12 mouse cellular contexts compared by ENCODE assay signal in the genomic region with DNA sequence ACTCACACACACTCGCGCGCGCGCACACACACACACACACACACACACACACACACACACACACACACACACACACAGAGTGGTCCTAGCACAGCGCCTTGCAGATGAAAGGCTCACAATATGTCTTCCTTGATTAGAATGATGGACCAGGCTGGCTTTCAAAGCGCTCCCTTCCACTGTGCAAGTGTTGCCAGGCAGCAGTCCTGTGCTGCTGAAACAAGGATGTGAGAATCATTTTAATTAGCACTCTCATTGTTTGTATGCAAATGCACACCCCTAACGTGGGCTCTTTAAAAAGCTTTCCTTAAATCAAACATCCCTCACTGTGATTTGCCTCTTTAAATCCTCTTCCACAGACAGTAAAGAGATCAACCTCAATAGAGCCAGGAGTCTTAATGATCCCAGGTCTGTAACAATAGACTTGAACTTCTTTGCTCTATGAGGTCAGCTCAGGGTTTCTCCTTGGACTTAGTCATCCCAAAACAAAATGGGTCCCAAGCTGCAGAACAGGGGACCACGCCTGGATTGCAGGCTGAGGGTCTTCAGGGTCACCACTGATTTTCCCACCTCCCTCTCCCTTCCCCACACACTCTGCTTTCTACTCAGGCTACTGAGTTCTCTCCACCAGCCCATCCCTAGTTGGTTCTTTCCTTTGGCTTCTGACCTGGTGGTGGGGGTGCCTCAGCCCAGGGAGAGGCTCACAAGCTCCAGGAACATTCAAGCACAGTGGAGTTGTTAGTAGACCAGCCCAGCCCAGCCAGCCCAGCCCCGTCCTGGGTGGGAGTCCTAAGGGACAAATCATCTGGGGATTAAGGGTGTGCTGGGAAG.
DNase-seq lines count a peak whose midpoint lies in the region; ATAC-seq and TF ChIP-seq lines count a peak whose summit lies in the region.
"Had no signal": no experiment of that assay in that cellular context is flagged by ENCODE, and none has a peak within 500 bp of the region (broad histone marks: within the 10 kb centered on the region; RNA-seq: fewer than 3 reads in every experiment).

No protein-coding gene starts in this region.

- H3K4me3 ChIP-seq in embryonic facial prominence, embryonic 11.5 days (ENCODE audit: low read depth, low read length), result no peak overlapping the region
- H3K4me3 ChIP-seq in hindbrain, embryonic 15.5 days, result no peak overlapping the region
- no peak overlapping the region for H3K4me3 ChIP-seq in olfactory bulb, adult 2 months (ENCODE audit: insufficient read depth, low read depth, low read length)

- H3K27ac ChIP-seq in embryonic facial prominence, embryonic 11.5 days (replicated peaks; ENCODE audit: low read depth, low read length), result no peak overlapping the region
- H3K27ac ChIP-seq in hindbrain, embryonic 15.5 days (replicated peaks), result peak overlapping the region; percentile 75
- H3K27ac ChIP-seq in olfactory bulb, adult 2 months (ENCODE audit: insufficient read depth, low read depth, low read length), result peak overlapping the region; percentile 42

- TF ChIP-seq CTCF in olfactory bulb, adult 2 months (IDR thresholded peaks at IDR 0.05; ENCODE audit: insufficient read depth, low read depth, low read length), result no peak

- no peak for TF ChIP-seq POLR2A in olfactory bulb, adult 2 months (IDR thresholded peaks at IDR 0.05; ENCODE audit: insufficient read depth, low read depth, low read length)

- 0 out of 2 replicates have a peak, but pooled peaks have one; percentile 79 for ATAC-seq in embryonic facial prominence, embryonic 11.5 days (replicated peaks; ENCODE audit: insufficient number of reproducible peaks, low FRiP score, low TSS enrichment, low read depth)
- peak; percentile 89 for ATAC-seq in hindbrain, embryonic 15.5 days (ENCODE audit: low FRiP score, low read depth)

- no peaks in the 10 kb centered on the region for H3K4me1 ChIP-seq in embryonic facial prominence, embryonic 11.5 days (ENCODE audit: control insufficient read depth, insufficient read depth, low read length)
- peaks cover 59% of the 10 kb centered on the region for H3K4me1 ChIP-seq in hindbrain, embryonic 15.5 days (replicated peaks)
- H3K4me1 ChIP-seq in olfactory bulb, adult 2 months (ENCODE audit: control insufficient read depth, insufficient read depth, low read length), result peaks cover 31% of the 10 kb centered on the region

- H3K9me3 ChIP-seq in embryonic facial prominence, embryonic 11.5 days (replicated peaks; ENCODE audit: control insufficient read depth, low read length), result no peaks in the 10 kb centered on the region
- H3K9me3 ChIP-seq in hindbrain, embryonic 15.5 days, result no peaks in the 10 kb centered on the region
- H3K9me3 ChIP-seq: G1E had no signal

- no peaks in the 10 kb centered on the region for H3K27me3 ChIP-seq in embryonic facial prominence, embryonic 11.5 days (ENCODE audit: control insufficient read depth, insufficient read depth, low read length)
- H3K27me3 ChIP-seq in hindbrain, embryonic 15.5 days, result no peaks in the 10 kb centered on the region

- no peaks in the 10 kb centered on the region for H3K36me3 ChIP-seq in embryonic facial prominence, embryonic 11.5 days (replicated peaks; ENCODE audit: control insufficient read depth, insufficient read depth, low read depth, low read length)
- H3K36me3 ChIP-seq in hindbrain, embryonic 15.5 days, result no peaks in the 10 kb centered on the region

- 77% methylated on average over 10 of the region's 10 CpGs for WGBS in embryonic facial prominence, embryonic 11.5 days
- WGBS in hindbrain, embryonic 15.5 days, result 38% methylated on average over 10 of the region's 10 CpGs
- WGBS in olfactory bulb, adult 2 months, result 28% methylated on average over 10 of the region's 10 CpGs

- H3K4me2 ChIP-seq in embryonic facial prominence, embryonic 11.5 days (ENCODE audit: low read depth, low read length), result no peak overlapping the region
- H3K4me2 ChIP-seq in hindbrain, embryonic 15.5 days, result no peak overlapping the region

- DNase-seq in layer of hippocampus, adult 9-11 months, result peak; percentile 62
- no peak for DNase-seq in layer of hippocampus, postnatal 25 days (ENCODE audit: extremely low spot score in 1 of 2, low spot score in 1 of 2)
- DNase-seq in embryonic facial prominence, embryonic 11.5 days (ENCODE audit: low spot score), result no peak
- no peak for DNase-seq in urinary bladder, postnatal 36 days (ENCODE audit: low spot score in 2 of 2)
- DNase-seq in T-cell, adult 2 months (ENCODE audit: low spot score), result no peak
- no peak for DNase-seq in cerebellum, adult 18-20 months
- DNase-seq: cerebellum, adult 8-10 months; gastrocnemius, postnatal 36 days; lung, postnatal 4 days had no signal

- H3K9ac ChIP-seq in embryonic facial prominence, embryonic 11.5 days (replicated peaks; ENCODE audit: low read length), result no peak overlapping the region
- no peak overlapping the region for H3K9ac ChIP-seq in hindbrain, embryonic 15.5 days
